Mouse (Mus musculus): Measurements from ENCODE around the gene Atp2c1.

The Atp2c1 gene

GRCm38 (mm10) chr9:105527219-105527618 is at the start of gene Atp2c1:
Gene Atp2c1 (minus strand): TSS chr9:105527319.
- no peak for DNase-seq (ENCODE audit: extremely low spot score, low spot score)

- DNase-seq (ENCODE audit: extremely low spot score, low spot score): no peak
These were observed 30.3 kb upstream of the Atp2c1 start for GRCm38 (mm10) chr9:105557452-105557851.

- DNase-seq (ENCODE audit: extremely low spot score, low spot score): no peak
These were observed 29.1 kb upstream of the Atp2c1 start for GRCm38 (mm10) chr9:105556141-105556735.

GRCm38 (mm10) chr9:105554439-105554807 is 27.3 kb upstream of the Atp2c1 start:
- no peak for DNase-seq (ENCODE audit: extremely low spot score, low spot score)

- peak; percentile 44 for DNase-seq (ENCODE audit: extremely low spot score, low spot score)
These were observed 26.7 kb upstream of the Atp2c1 start for GRCm38 (mm10) chr9:105553629-105554438.

- no peak for DNase-seq (ENCODE audit: extremely low spot score, low spot score)
These were observed 24.3 kb upstream of the Atp2c1 start for GRCm38 (mm10) chr9:105551407-105551806.

DNA sequence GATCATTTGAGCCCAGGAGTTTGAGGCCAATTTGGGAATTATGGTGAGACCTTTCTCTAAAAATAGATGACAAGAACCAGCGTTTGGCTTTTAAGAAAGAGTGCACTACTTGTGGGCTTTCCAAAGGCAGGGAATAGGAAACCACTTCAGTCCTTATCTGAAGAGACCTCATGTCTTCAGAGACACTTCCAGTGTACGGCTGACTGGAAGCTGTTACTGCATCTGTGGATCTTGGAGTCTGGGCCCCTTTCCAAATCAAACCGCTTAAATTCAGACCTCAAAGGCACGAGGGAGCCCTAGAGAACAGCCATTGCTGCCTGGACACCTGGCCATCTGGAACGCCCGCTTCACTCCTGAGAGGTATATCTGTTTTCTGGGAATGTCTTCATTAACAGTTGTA is 22.0 kb upstream of the Atp2c1 start:
- DNase-seq (ENCODE audit: extremely low spot score, low spot score): no peak

DNA sequence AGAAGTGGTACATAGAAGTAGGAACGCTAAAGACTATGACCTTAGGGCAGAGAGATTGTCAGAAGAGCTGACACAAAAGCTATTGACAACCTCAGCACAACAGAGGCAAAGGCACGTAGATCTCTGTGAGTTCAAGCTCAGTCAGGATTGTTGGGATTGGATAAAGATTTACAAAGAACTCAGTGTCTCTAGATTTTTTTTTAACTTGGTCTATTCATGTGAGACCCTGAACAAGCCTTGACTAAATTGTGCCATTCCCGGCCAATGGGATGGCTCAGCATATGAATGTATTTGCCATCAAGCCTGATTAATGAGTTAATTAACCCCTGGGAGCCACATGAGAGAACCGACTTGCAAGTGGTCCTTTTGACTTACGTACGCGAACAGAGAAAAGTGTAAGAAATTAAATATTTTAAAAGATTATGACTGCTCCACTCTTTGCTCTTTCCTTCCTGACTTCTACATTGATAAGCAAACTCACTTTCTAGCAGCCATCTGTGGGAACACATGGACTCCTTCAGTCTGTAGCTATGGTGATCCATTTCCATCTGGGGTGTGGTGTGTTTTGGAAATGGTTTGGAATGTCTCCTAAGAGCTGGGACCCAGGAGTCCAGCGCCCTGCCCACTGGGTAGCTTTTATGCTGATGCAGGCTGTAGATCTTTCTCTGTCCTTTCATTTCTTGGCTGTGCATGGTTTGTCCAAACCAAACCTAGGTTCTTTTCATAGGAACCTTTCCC is 17.1 kb upstream of the Atp2c1 start:
- no peak for DNase-seq (ENCODE audit: extremely low spot score, low spot score)

DNA sequence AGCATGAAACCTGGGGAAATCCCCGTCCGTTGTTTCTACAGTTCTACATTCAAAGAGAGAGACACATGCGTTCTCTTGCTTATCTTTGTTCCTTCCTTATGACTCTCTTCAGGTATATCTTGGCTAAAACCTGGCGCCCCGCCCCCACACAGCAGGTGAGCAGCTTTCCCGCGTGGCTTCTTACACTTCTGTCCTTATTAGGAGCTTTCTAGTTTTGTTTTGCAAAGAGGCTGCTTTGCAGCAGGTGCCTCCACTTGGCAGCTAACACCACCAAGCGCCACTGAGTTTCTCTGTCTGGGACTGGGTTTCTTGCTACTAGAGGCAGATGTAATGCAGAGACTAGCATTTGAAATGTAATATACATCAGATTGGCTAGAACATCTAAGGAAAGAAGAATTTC is 10.4 kb upstream of the Atp2c1 start:
- no peak for DNase-seq (ENCODE audit: extremely low spot score, low spot score)

DNA sequence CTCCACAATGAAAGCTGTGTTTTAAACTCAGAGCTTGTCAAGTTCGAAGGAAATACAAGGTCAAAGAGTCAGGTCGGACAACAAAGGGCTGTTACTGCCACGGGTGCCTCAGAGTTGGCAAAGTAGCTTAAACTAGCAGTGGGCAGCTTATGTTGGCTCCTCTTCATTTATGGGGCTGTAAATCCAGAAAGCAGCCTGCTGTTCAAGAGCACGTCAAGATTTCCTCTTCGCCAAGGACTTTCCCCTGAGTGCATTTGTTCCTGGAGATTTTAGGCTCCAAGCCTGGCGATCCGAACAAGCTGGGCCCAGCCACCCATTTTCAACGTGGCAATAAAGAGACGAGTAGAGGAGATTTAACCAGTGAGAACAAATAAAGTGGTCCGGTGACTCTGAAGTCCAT is 9.8 kb upstream of the Atp2c1 start:
- DNase-seq (ENCODE audit: extremely low spot score, low spot score): no peak

GRCm38 (mm10) chr9:105525355-105525754 is 1.8 kb downstream of the Atp2c1 start:
- no peak for DNase-seq (ENCODE audit: extremely low spot score, low spot score)

DNA sequence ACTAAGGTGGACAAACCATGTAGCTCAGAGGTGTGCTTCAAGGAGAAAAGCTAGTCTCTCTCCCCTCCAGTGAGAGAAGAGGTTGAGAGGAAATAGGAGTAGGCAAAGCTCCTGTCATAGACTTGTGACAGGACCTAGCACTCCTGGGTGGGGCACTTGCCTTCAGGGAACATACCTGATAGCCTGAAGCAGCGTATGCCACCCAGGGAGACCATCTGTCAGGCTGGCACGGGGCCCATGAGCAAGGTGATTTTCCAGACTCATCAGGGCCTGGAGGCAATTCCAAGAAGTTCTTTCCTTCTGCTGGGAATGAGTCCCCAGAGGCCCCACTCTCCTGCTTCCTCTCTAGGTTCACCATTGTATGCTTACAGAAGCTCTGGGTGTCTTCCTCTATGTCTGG is 4.1 kb downstream of the Atp2c1 start:
- no peak for DNase-seq (ENCODE audit: extremely low spot score, low spot score)

GRCm38 (mm10) chr9:105522063-105522462 is 5.1 kb downstream of the Atp2c1 start:
- no peak for DNase-seq (ENCODE audit: extremely low spot score, low spot score)

- no peak for DNase-seq (ENCODE audit: extremely low spot score, low spot score)
These were observed 6.2 kb downstream of the Atp2c1 start for GRCm38 (mm10) chr9:105520776-105521552.

GRCm38 (mm10) chr9:105519278-105519883 is 7.7 kb downstream of the Atp2c1 start:
- no peak for DNase-seq (ENCODE audit: extremely low spot score, low spot score)

GRCm38 (mm10) chr9:105503690-105504089 is 23.4 kb downstream of the Atp2c1 start:
- no peak for DNase-seq (ENCODE audit: extremely low spot score, low spot score)

- DNase-seq (ENCODE audit: extremely low spot score, low spot score): no peak
These were observed 24.7 kb downstream of the Atp2c1 start for GRCm38 (mm10) chr9:105502389-105502788.

- DNase-seq (ENCODE audit: extremely low spot score, low spot score): peak; percentile 48
These were observed 31.6 kb downstream of the Atp2c1 start for GRCm38 (mm10) chr9:105495316-105496174.

DNA sequence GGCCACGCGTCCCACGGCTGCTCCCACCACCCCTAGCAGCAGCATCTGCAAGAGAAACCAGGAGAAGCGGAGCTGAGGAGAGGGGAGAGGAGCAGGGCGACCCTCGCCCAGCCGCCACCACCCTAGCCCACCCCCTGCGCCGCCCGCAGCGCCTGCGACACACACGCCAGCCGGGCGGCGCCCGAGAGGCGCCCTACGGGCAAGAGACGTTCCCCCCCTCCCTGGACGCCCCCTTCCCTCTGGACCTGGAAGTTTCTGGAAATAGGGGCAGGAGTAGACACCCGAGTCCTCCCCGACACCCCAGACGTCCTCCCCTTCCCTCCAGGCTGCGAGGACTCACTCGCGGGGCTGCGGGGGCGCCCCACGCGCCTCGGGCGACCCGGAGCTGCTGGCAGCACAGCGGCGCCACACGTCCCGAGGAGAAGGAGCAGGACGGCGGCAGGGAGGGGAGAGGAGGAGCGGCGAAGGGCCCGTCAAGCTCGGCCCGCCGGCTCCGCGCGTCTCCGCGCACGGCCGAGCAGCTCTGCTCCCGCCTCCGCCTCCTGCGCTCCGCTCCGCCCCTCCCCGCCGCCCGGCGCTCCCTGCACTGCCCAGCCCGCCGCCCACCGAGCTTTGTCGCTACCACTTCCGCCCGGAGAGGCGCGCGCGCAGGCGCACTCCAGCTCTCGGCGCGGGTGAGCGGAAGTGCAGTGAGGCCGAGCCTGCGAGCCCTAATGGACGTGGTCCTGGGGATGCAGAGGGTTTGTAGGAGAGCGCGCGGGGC is 32.4 kb downstream of the Atp2c1 start:
- DNase-seq (ENCODE audit: extremely low spot score, low spot score): peak; percentile 95
